Mouse (Mus musculus): Measurements from ENCODE around the gene 1600015I10Rik. TPM values are rescaled to one million over a fixed set of nuclear protein-coding genes. Genes with fewer than 3 reads are reported as not detected.

1600015I10Rik gene
- polyA plus RNA-seq, 1 experiment from 2014 or later, result not detected

DNA sequence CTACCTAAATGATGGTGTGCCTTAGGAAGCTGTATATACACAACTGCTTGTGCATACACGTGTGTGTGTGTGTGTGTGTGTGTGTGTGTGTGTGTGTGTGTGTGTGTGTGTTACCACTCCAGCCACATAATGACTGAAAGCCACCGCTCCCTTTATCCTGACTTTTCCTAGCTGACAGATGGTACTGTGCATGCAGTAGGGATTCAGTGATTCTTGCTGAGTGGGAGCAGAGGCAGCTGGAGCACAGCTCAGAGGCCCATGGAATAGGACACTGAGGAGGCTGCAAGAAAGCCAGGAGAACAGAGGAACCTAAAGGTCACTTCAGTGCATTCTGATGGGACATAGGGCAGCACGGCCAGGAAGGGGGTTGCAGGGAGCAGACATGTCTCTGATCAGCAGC lies 52.6 kb downstream of the 1600015I10Rik start:
- no peaks in the 10 kb centered on the region for H3K9me3 ChIP-seq (ENCODE audit: control insufficient read depth, low read length)
- H3K27ac ChIP-seq (ENCODE audit: low read depth), result no peak overlapping the region
- H3K36me3 ChIP-seq (ENCODE audit: control insufficient read depth, insufficient read depth, low read length), result no peaks in the 10 kb centered on the region
- no peaks in the 10 kb centered on the region for H3K27me3 ChIP-seq (replicated peaks; ENCODE audit: control insufficient read depth, insufficient read depth, low read length)
- ATAC-seq (replicated peaks; ENCODE audit: low FRiP score, low TSS enrichment, low read depth) (no peak), DNase-seq (ENCODE audit: low spot score) (no peak)
- H3K4me1 ChIP-seq (replicated peaks; ENCODE audit: control insufficient read depth, insufficient read depth, low read length), result no peaks in the 10 kb centered on the region
- no peak overlapping the region for H3K9ac ChIP-seq (ENCODE audit: low read length)
- 79% methylated on average over 3 of the region's 3 CpGs for WGBS
- no peak overlapping the region for H3K4me3 ChIP-seq (ENCODE audit: low read depth, low read length)
- H3K4me2 ChIP-seq (ENCODE audit: low read length), result no peak overlapping the region

Other genes starting within 250 kb of the 1600015I10Rik start
- 18.3 and 19.1 TPM in 2 replicates for gene Gimap4, start 245.3 kb upstream of the 1600015I10Rik start, polyA plus RNA-seq (2014; fragmentation: Nextera tagmentation; extraction: Ambion mirVana)
- 22.8 and 24.3 TPM in 2 replicates for gene Gimap6, start 221.7 kb upstream of the 1600015I10Rik start, polyA plus RNA-seq (2014; fragmentation: Nextera tagmentation; extraction: Ambion mirVana)
- gene Gm28053, start 211.3 kb upstream of the 1600015I10Rik start, polyA plus RNA-seq (2014; fragmentation: Nextera tagmentation; extraction: Ambion mirVana), result 1.4 and 4.9 TPM in 2 replicates
- 0.14 and 0.16 TPM in 2 replicates for gene Gimap7, start 211.3 kb upstream of the 1600015I10Rik start, polyA plus RNA-seq (2014; fragmentation: Nextera tagmentation; extraction: Ambion mirVana)
- gene Gimap1, start 190.8 kb upstream of the 1600015I10Rik start, polyA plus RNA-seq (2014; fragmentation: Nextera tagmentation; extraction: Ambion mirVana), result 21.0 and 23.8 TPM in 2 replicates
- gene Gimap5, start 183.7 kb upstream of the 1600015I10Rik start, polyA plus RNA-seq (2014; fragmentation: Nextera tagmentation; extraction: Ambion mirVana), result 9.0 and 10.7 TPM in 2 replicates
- 0.19 TPM in 1 of 2 replicates, not detected in the other for gene Gimap3, start 159.0 kb upstream of the 1600015I10Rik start, polyA plus RNA-seq (2014; fragmentation: Nextera tagmentation; extraction: Ambion mirVana)
- 171 and 182 TPM in 2 replicates for gene Tmem176a, start 89.0 kb upstream of the 1600015I10Rik start, polyA plus RNA-seq (2014; fragmentation: Nextera tagmentation; extraction: Ambion mirVana)
- gene Tmem176b, start 88.4 kb upstream of the 1600015I10Rik start, polyA plus RNA-seq (2014; fragmentation: Nextera tagmentation; extraction: Ambion mirVana), result 373 and 390 TPM in 2 replicates
- gene Aoc1, start 57.0 kb upstream of the 1600015I10Rik start, polyA plus RNA-seq (2014; fragmentation: Nextera tagmentation; extraction: Ambion mirVana), result 2.5 and 2.8 TPM in 2 replicates
- not detected in 2 replicates for gene Doxl2, start 45.1 kb downstream of the 1600015I10Rik start, polyA plus RNA-seq (2014; fragmentation: Nextera tagmentation; extraction: Ambion mirVana)
- gene Svs1, start 57.0 kb downstream of the 1600015I10Rik start, polyA plus RNA-seq (2014; fragmentation: Nextera tagmentation; extraction: Ambion mirVana), result not detected in 2 replicates
- 0.34 and 0.47 TPM in 2 replicates for gene Gpnmb, start 106.7 kb downstream of the 1600015I10Rik start, polyA plus RNA-seq (2014; fragmentation: Nextera tagmentation; extraction: Ambion mirVana)
- 74.9 and 82.9 TPM in 2 replicates for gene Malsu1, start 143.9 kb downstream of the 1600015I10Rik start, polyA plus RNA-seq (2014; fragmentation: Nextera tagmentation; extraction: Ambion mirVana)